In genomic region chr3:138443465-138443771, GRCm38 (mm10) we compare ENCODE assay signal across 8 mouse cellular contexts. TPM values are rescaled to one million over a fixed set of nuclear protein-coding genes. Genes with fewer than 3 reads are reported as not detected.
A peak's percentile ranks its signal among the peaks of the same experiment; 100 is the strongest.
DNase-seq lines count a peak whose midpoint lies in the region; ATAC-seq and TF ChIP-seq lines count a peak whose summit lies in the region.

No protein-coding gene starts in this region.

- no peaks in the 10 kb centered on the region for H3K27me3 ChIP-seq in liver, adult 2 months (ENCODE audit: control insufficient read depth, insufficient read depth, low read length)
- no peaks in the 10 kb centered on the region for H3K27me3 ChIP-seq in embryonic facial prominence, embryonic 11.5 days (ENCODE audit: control insufficient read depth, insufficient read depth, low read length)
- H3K27me3 ChIP-seq in intestine, embryonic 16.5 days (replicated peaks; ENCODE audit: control insufficient read depth, insufficient read depth, low read length), result no peaks in the 10 kb centered on the region
- H3K27me3 ChIP-seq in neural tube, embryonic 14.5 days (ENCODE audit: control insufficient read depth, insufficient read depth, low read length), result no peaks in the 10 kb centered on the region

- H3K9me3 ChIP-seq in embryonic facial prominence, embryonic 11.5 days (replicated peaks; ENCODE audit: control insufficient read depth, low read length), result no peaks in the 10 kb centered on the region
- H3K9me3 ChIP-seq in intestine, embryonic 16.5 days (ENCODE audit: control insufficient read depth, low read length), result no peaks in the 10 kb centered on the region
- H3K9me3 ChIP-seq in neural tube, embryonic 14.5 days (ENCODE audit: control insufficient read depth, low read length), result no peaks in the 10 kb centered on the region

- TF ChIP-seq CTCF in liver, adult 2 months (IDR thresholded peaks at IDR 0.05; ENCODE audit: low read depth, low read length), result no peak

- peaks cover 14% of the 10 kb centered on the region; the same call in 1 of the 2 replicates for H3K79me2 ChIP-seq in liver, adult 2 months (ENCODE audit: control insufficient read depth, insufficient read depth, low read length)

- H3K4me3 ChIP-seq in liver, adult 2 months (ENCODE audit: insufficient read depth, low read depth, low read length), result peak overlapping the region; percentile 98
- peak overlapping the region; percentile 83 for H3K4me3 ChIP-seq in embryonic facial prominence, embryonic 11.5 days (ENCODE audit: low read depth, low read length)
- peak overlapping the region; percentile 89 for H3K4me3 ChIP-seq in intestine, embryonic 16.5 days (ENCODE audit: low read length)
- peak overlapping the region; percentile 80 for H3K4me3 ChIP-seq in neural tube, embryonic 14.5 days (ENCODE audit: low read depth, low read length)

- intact Hi-C loops in left cerebral cortex, postnatal 25 days (cut with DNase I), result loop anchor here (10.0 kb wide), 1 partner anchor 519 kb away; no protein-coding TSS in a partner anchor

- H3K4me1 ChIP-seq in liver, adult 2 months (ENCODE audit: control insufficient read depth, insufficient read depth, low read length), result peaks cover 21% of the 10 kb centered on the region
- no peaks in the 10 kb centered on the region for H3K4me1 ChIP-seq in embryonic facial prominence, embryonic 11.5 days (ENCODE audit: control insufficient read depth, insufficient read depth, low read length)
- peaks cover 4% of the 10 kb centered on the region; the same call in 1 of the 2 replicates for H3K4me1 ChIP-seq in intestine, embryonic 16.5 days (ENCODE audit: control insufficient read depth, insufficient read depth, low read length)
- H3K4me1 ChIP-seq in neural tube, embryonic 14.5 days (ENCODE audit: control insufficient read depth, insufficient read depth, low read length), result peaks cover 7% of the 10 kb centered on the region

- peak overlapping the region; percentile 57 for H3K4me2 ChIP-seq in embryonic facial prominence, embryonic 11.5 days (ENCODE audit: low read depth, low read length)
- peak overlapping the region; percentile 52 for H3K4me2 ChIP-seq in intestine, embryonic 16.5 days (ENCODE audit: low read depth, low read length)
- H3K4me2 ChIP-seq in neural tube, embryonic 14.5 days (ENCODE audit: low read depth, low read length), result peak overlapping the region; percentile 71

- no peak for ATAC-seq in embryonic facial prominence, embryonic 11.5 days (replicated peaks; ENCODE audit: insufficient number of reproducible peaks, low FRiP score, low TSS enrichment, low read depth)
- no peak for ATAC-seq in intestine, embryonic 16.5 days
- no peak for ATAC-seq in neural tube, embryonic 14.5 days (ENCODE audit: low read depth)

- peaks cover 36% of the 10 kb centered on the region for H3K36me3 ChIP-seq in liver, adult 2 months (ENCODE audit: control insufficient read depth, insufficient read depth, low read length)
- no peaks in the 10 kb centered on the region; the same call in 1 of the 2 replicates for H3K36me3 ChIP-seq in embryonic facial prominence, embryonic 11.5 days (replicated peaks; ENCODE audit: control insufficient read depth, insufficient read depth, low read depth, low read length)
- H3K36me3 ChIP-seq in intestine, embryonic 16.5 days (ENCODE audit: control insufficient read depth, insufficient read depth, low read length), result no peaks in the 10 kb centered on the region
- H3K36me3 ChIP-seq in neural tube, embryonic 14.5 days (ENCODE audit: control insufficient read depth, insufficient read depth, low read length), result peaks cover 10% of the 10 kb centered on the region; the same call in 1 of the 2 replicates

- DNase-seq in liver, adult 2 months (ENCODE audit: extremely low read depth, low read depth, low spot score), result peak; percentile 96
- DNase-seq in liver, result no peak
- no peak for DNase-seq in embryonic facial prominence, embryonic 11.5 days (ENCODE audit: low spot score)
- no peak for DNase-seq in left cerebral cortex, postnatal 25 days (ENCODE audit: low spot score in 2 of 2)
- no peak for DNase-seq in kidney, postnatal 14 days
- DNase-seq in urinary bladder, postnatal 10 days (ENCODE audit: low spot score), result no peak

- H3K9ac ChIP-seq in liver, adult 2 months (ENCODE audit: low read depth, low read length), result peak overlapping the region; percentile 100
- peak overlapping the region; percentile 93 for H3K9ac ChIP-seq in embryonic facial prominence, embryonic 11.5 days (replicated peaks; ENCODE audit: low read length)
- H3K9ac ChIP-seq in intestine, embryonic 16.5 days (ENCODE audit: low read depth, low read length), result peak overlapping the region; percentile 97
- peak overlapping the region; percentile 69 for H3K9ac ChIP-seq in neural tube, embryonic 14.5 days (replicated peaks; ENCODE audit: low read depth, low read length)

- H3K27ac ChIP-seq in liver, adult 2 months (replicated peaks; ENCODE audit: insufficient read depth, low read depth, low read length), result peak overlapping the region; percentile 99
- peak overlapping the region; percentile 65; the same call in 1 of the 2 replicates for H3K27ac ChIP-seq in embryonic facial prominence, embryonic 11.5 days (replicated peaks; ENCODE audit: low read depth, low read length)
- H3K27ac ChIP-seq in intestine, embryonic 16.5 days (ENCODE audit: low read length), result peak overlapping the region; percentile 75; the same call in 1 of the 2 replicates
- H3K27ac ChIP-seq in neural tube, embryonic 14.5 days (ENCODE audit: low read depth, low read length), result peak overlapping the region; percentile 79

- no peak for TF ChIP-seq POLR2A in liver, adult 2 months (IDR thresholded peaks at IDR 0.05; ENCODE audit: extremely low read depth, insufficient read depth, low read length)

- WGBS in liver, adult 2 months, result 1% methylated on average over 9 of the region's 9 CpGs
- WGBS in embryonic facial prominence, embryonic 11.5 days, result 3% methylated on average over 9 of the region's 9 CpGs
- WGBS in intestine, embryonic 16.5 days, result 2% methylated on average over 9 of the region's 9 CpGs
- 3% methylated on average over 9 of the region's 9 CpGs for WGBS in neural tube, embryonic 14.5 days

RNA-seq across cellular contexts. Expression of gene Adh5, which starts 0.5 kb away (rescaled TPM):
- total RNA-seq in liver, adult 2 months (2014; rRNA removed), result 435 and 567 TPM in 2 replicates
- polyA plus RNA-seq in liver, adult 2 months (2012; rRNA removed), result 144 and 156 TPM in 2 replicates
- 285 and 303 TPM in 2 replicates for polyA plus RNA-seq in embryonic facial prominence, embryonic 11.5 days (2014; fragmentation: Nextera tagmentation; extraction: Ambion mirVana)
- polyA plus RNA-seq in intestine, embryonic 16.5 days (2015; fragmentation: Nextera tagmentation; extraction: Ambion mirVana), result 220 and 233 TPM in 2 replicates
- polyA plus RNA-seq in neural tube, embryonic 14.5 days (2014; fragmentation: Nextera tagmentation; extraction: Ambion mirVana), result 204 and 218 TPM in 2 replicates
- 10 to 100 TPM; 59.2 to 60.8 TPM for total RNA-seq in left cerebral cortex, postnatal 25 days (2021)

RNA-seq across cellular contexts. Expression of gene Adh4, which starts 28.2 kb away (rescaled TPM):
- total RNA-seq in liver, adult 2 months (2014; rRNA removed), result 198 and 305 TPM in 2 replicates
- 74.6 and 79.5 TPM in 2 replicates for polyA plus RNA-seq in liver, adult 2 months (2012; rRNA removed)
- polyA plus RNA-seq in embryonic facial prominence, embryonic 11.5 days (2014; fragmentation: Nextera tagmentation; extraction: Ambion mirVana), result not detected in 2 replicates
- polyA plus RNA-seq in intestine, embryonic 16.5 days (2015; fragmentation: Nextera tagmentation; extraction: Ambion mirVana), result 0.20 and 0.54 TPM in 2 replicates
- not detected in 2 replicates for polyA plus RNA-seq in neural tube, embryonic 14.5 days (2014; fragmentation: Nextera tagmentation; extraction: Ambion mirVana)
- not detected for total RNA-seq in left cerebral cortex, postnatal 25 days (2021)

RNA-seq across cellular contexts. Expression of gene Metap1, which starts 45.9 kb away (rescaled TPM):
- 31.4 and 32.5 TPM in 2 replicates for total RNA-seq in liver, adult 2 months (2014; rRNA removed)
- polyA plus RNA-seq in liver, adult 2 months (2012; rRNA removed), result 11.7 and 12.5 TPM in 2 replicates
- polyA plus RNA-seq in embryonic facial prominence, embryonic 11.5 days (2014; fragmentation: Nextera tagmentation; extraction: Ambion mirVana), result 54.2 and 58.3 TPM in 2 replicates
- polyA plus RNA-seq in intestine, embryonic 16.5 days (2015; fragmentation: Nextera tagmentation; extraction: Ambion mirVana), result 48.0 and 49.7 TPM in 2 replicates
- polyA plus RNA-seq in neural tube, embryonic 14.5 days (2014; fragmentation: Nextera tagmentation; extraction: Ambion mirVana), result 57.8 and 59.0 TPM in 2 replicates
- 10 to 100 TPM; 40.5 to 43.8 TPM for total RNA-seq in left cerebral cortex, postnatal 25 days (2021)

Comparison
In these comparisons a context has a peak if more than half of its experiments do, and no peak if none do; other contexts are left out.
1. RNA of gene Adh4, which starts 28.2 kb away (polyA plus RNA-seq): 74.6 to 79.5 TPM in liver, adult 2 months; 0.20 to 0.54 TPM in intestine, embryonic 16.5 days, not detected in embryonic facial prominence, embryonic 11.5 days and not detected in neural tube, embryonic 14.5 days; every median in the first group is over 10 times any median in the second.
2. Peak in every context shown above with its lines, with median percentiles within 50 percentile points of each other: H3K27ac ChIP-seq, H3K4me3 ChIP-seq, H3K9ac ChIP-seq and H3K4me2 ChIP-seq.